Mouse (Mus musculus) inflammation-experienced regulatory T-cells, adult 6 months (primary cell): ENCODE measurements around the gene Olfr694. TPM values are rescaled to one million over a fixed set of nuclear protein-coding genes. Genes with fewer than 3 reads are reported as not detected.
"Not testable (repeated sequence)": the region's sequence is repeated elsewhere in the genome, so short reads cannot be mapped to it uniquely, and the experiment has no call there.

Experiments used
- ATAC-seq: one replicate; pipeline ENCODE4 v1.8.0; 2017
- polyA plus RNA-seq, 3 experiments: library from polyadenylated mRNA; unstranded; fragments of 100-300 nt; shearing (Covaris generic); gene quantifications; one replicate each; pipeline ENCODE4 v1.2.1; 2017

Gene Olfr694
- polyA plus RNA-seq = not detected

DNA sequence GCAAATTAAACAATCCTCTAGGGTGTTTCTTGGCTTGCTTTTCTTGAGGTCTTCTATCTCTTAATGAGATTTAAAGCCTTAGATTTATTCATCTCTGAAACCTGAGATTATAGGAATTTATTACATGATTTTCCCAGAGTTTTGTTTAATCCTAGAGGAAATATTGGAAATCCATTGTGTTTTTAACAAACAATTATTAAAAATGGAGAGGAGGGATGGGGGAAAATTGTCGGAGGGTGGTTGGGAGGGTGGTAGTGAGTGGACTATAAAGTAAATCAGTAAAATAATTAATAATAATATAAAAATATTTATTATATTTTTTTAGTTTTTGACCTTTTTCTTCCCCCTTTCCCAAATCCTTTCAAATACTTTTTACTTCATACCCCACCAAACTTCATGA is at the start of gene Olfr694:
Olfr694 (minus strand) TSS at position 101 of the 400 bp plus-strand sequence.
- ATAC-seq = no peak

- no peak for ATAC-seq
Observed at GRCm38 (mm10) chr7:106737028-106737427, 45.4 kb upstream of the Olfr694 start.

GRCm38 (mm10) chr7:106733717-106734116 is 42.1 kb upstream of the Olfr694 start:
- ATAC-seq = no peak

DNA sequence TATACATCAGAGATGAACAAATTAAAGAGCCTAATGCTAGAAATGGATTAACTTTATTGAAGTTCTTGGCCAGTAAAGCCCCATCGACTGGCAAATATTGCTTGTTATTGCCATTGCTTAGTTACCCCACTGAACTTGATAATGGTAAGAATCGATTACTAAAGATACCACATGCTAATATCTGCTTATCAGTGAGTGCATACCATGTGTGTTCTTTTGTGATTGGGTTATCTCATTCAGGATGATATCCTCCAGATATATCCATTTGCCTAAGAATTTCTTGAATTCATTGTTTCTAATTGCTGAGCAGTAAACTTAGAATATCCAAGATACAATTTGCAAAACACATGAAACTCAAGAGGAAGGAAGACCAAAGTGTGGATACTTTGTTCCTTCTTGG is 34.0 kb upstream of the Olfr694 start:
- not testable (repeated sequence) for ATAC-seq

DNA sequence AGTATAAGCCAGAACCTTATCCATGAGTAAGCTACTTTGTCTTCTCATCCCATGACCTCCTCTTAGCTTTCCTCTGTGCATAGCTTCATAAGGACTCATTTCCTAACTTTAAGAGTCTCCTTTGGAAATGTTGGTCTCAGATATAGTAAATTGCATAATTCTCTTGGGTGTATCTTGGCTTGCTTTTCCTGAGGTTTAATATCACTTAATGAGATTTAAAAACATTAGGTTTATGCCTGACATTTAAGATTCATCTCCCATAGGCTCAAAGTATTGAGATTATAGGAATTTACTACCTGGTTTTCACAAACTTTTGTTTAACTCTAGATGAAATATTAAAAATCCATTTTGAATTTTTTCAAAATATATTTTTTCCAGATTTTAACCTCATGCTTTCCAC is 24.7 kb upstream of the Olfr694 start, which contains the start of gene Olfr695:
Olfr695 (minus strand) TSS at position 101 of the 400 bp plus-strand sequence.
- no peak for ATAC-seq

DNA sequence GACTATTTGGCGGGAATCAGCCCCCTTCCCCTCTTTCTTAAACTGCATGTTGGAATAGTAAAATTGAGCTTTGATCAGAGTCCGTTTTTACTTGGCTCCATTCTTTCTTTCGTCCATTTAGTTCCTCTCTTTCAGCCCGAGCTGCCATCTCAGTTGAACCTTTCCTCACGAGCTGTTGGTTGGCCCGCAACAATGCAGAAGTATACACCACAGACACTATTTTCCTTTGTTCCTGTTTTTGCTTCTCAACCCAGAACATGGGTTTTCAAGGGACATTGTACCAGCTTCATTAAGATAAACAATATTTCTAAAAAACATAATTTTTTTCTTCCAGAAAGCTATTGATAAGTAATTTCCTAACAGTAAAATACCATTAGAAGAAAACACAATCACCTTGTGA is 19.8 kb upstream of the Olfr694 start:
- ATAC-seq = no peak

DNA sequence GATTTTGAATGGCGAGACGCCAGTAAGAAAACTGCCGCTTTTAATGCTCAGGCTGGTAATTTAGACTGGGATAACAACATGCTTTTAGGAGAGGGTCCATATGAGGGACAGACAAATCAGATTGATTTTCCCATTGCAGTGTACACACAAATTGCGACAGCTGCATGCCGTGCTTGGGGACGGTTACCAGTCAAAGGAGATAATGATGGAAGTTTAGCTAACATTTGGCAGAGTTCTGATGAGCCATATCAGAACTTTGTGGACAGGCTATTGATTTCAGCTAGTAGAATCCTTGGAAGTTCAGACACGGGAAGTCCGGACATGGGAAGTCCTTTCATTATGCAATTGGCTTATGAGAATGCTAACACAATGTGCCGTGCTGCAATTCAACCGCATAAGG is 16.1 kb upstream of the Olfr694 start:
- not testable (repeated sequence) for ATAC-seq

DNA sequence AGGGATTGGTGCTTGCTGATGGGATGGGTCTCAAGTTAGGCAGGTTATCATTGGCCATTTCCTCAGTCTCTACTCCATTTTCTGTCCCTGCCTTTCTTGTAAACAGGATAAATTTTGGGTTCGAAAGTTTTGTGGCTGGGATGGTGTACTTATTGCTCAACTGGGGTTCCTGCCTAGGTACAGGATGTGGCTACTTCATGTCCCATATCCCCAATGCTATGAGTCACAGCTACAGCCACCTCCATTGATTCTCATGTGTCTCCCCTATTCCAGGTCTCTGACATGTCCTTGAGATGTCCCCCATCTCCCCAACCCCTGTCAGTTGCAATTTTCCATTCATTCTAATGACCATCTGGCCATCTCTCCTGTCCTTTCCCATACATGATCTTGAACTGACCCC is 5.3 kb upstream of the Olfr694 start:
- ATAC-seq = no peak

GRCm38 (mm10) chr7:106692976-106693375 is 1.4 kb upstream of the Olfr694 start:
- ATAC-seq = no peak

GRCm38 (mm10) chr7:106685382-106685781 is 6.2 kb downstream of the Olfr694 start:
- ATAC-seq = no peak

DNA sequence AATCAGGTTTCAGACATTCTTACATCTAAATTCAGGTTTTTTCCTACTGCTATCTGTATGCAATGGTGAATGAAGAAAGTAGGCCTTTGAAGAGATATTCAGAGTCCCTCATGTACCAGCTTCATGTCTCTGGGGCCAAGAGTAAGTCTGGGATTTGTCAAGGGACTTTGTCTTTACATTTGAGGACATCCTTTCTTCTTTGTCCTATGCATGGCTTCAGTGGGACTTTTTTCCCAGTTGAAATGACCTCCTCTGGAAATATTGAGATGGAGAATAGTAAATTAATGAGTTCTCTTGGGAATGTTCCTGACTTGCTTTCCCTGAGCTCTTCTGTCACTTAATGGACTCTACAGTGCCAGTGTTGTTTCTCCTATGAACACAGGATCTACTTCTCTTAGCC is 11.1 kb downstream of the Olfr694 start, which contains the start of gene Olfr693:
Olfr693 (minus strand) TSS at position 101 of the 400 bp plus-strand sequence.
- ATAC-seq = no peak

- no peak for ATAC-seq
Observed at GRCm38 (mm10) chr7:106652344-106652652, 39.3 kb downstream of the Olfr694 start.

GRCm38 (mm10) chr7:106651555-106652343 is 39.9 kb downstream of the Olfr694 start:
- ATAC-seq = peak; percentile 41

GRCm38 (mm10) chr7:106649774-106650173 is 41.8 kb downstream of the Olfr694 start:
- no peak for ATAC-seq

DNA sequence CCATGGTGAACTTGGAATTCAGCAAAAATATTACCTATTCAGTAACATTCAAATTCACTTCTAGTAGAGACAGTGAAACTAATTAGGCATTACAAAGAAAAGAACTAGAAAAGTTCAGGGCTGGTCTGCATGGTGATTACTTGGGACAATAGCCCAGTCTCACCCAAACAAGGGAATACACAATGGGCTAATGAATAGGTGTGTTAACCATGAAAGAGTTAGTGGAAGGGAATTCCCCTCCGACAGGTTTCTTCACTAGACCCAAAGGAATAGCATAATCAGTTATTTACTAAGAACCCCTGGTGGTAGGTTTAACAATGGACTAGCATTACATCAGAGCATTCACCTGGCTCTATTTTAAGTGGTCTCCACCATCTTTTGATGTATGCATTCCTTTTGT is 46.4 kb downstream of the Olfr694 start:
- ATAC-seq = peak; percentile 27

- peak; percentile 88 for ATAC-seq
Observed at GRCm38 (mm10) chr7:106644222-106644870, 47.3 kb downstream of the Olfr694 start.

DNA sequence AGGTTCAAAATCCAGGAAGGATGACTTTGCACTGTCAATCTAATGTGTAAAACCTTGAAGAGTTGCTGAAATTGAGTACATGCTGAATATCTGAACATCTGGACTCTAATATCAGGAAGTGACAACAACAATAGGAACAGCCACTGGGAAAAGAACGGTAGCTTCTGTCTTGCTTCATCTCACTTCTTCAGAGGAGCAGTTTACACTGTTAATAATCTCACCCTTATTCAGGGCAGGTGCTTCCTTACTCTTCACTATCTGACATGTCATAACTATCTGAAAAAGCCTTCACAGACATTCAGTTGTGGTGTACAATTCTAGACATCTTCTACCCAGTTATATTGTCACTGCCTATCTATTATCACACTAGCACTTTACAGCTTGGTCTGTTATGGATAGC is 50.8 kb downstream of the Olfr694 start:
- ATAC-seq = no peak

DNA sequence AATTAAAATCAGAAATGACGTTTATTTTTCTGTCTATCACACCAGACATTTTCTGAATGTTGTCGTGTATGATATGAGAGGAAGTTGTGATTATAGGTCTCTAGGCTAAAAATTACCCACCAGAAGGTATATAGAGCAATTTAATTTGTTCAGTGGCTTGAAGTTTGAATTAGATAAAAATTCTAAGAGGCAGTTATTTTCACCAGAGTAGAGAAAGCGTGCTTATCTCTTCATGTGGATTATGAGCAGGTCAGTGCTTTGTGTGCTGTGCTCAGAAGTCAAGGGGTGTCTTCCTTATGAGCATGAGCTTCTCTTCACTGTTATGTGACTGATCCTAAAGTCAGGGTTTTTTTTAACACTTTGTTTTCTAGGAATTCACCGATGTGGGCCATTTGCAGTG is 56.1 kb downstream of the Olfr694 start:
- no peak for ATAC-seq

Other genes starting within 250 kb of the Olfr694 start
- gene Olfr693, start 11.2 kb downstream of the Olfr694 start, polyA plus RNA-seq = not detected
- not detected for gene Olfr695, start 24.6 kb upstream of the Olfr694 start, polyA plus RNA-seq
- not detected for gene Olfr697, start 50.6 kb upstream of the Olfr694 start, polyA plus RNA-seq
- gene Olfr698, start 63.6 kb upstream of the Olfr694 start, polyA plus RNA-seq = not detected
- under 1 TPM in 1 of 3 experiments, not detected in 2; 0.15 TPM for gene Olfr699, start 101.4 kb upstream of the Olfr694 start, polyA plus RNA-seq
- gene Olfr700, start 117.0 kb upstream of the Olfr694 start, polyA plus RNA-seq = not detected
- not detected for gene Olfr701, start 122.3 kb upstream of the Olfr694 start, polyA plus RNA-seq
- not detected for gene Olfr702, start 142.1 kb upstream of the Olfr694 start, polyA plus RNA-seq
- gene Olfr703, start 151.5 kb upstream of the Olfr694 start, polyA plus RNA-seq = not detected
- not detected for gene Olfr704, start 171.4 kb upstream of the Olfr694 start, polyA plus RNA-seq
- gene Olfr705, start 185.1 kb upstream of the Olfr694 start, polyA plus RNA-seq = not detected
- gene Olfr706, start 196.3 kb upstream of the Olfr694 start, polyA plus RNA-seq = not detected
- gene Olfr707, start 209.4 kb upstream of the Olfr694 start, polyA plus RNA-seq = not detected
- gene Olfr1532-ps1, start 216.2 kb upstream of the Olfr694 start, polyA plus RNA-seq = not detected
- not detected for gene Olfr709-ps1, start 240.4 kb upstream of the Olfr694 start, polyA plus RNA-seq